Comparison of ENCODE assay signal across 15 mouse cellular contexts in the genomic region with DNA sequence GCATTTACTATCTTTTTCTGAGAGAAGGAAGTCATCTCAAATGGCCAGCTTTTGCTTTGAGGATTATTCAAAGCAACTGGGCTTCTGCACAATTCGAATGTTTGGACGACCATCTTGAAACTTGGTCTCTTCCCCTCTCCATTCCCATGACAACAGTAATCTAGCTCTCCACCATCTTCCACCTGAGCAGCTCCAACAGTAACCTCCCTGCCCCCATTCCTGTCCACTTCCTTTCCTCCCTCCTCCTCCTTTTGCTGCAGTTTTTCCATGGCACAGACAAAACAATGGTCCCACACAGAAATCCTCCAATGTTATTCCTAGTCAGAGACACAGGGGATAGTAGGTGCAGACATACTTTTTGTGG. TPM values are rescaled to one million over a fixed set of nuclear protein-coding genes. Genes with fewer than 3 reads are reported as not detected.
DNase-seq lines count a peak whose midpoint lies in the region; ATAC-seq lines count a peak whose summit lies in the region.
"Had no signal": no experiment of that assay in that cellular context is flagged by ENCODE, and none has a peak within 500 bp of the region (broad histone marks: within the 10 kb centered on the region; RNA-seq: fewer than 3 reads in every experiment).

No protein-coding gene starts in this region.

- H3K4me2 ChIP-seq in hindbrain, embryonic 11.5 days (replicated peaks; ENCODE audit: low read depth, low read length): no peak overlapping the region
- H3K4me2 ChIP-seq in midbrain, embryonic 12.5 days (replicated peaks): peak overlapping the region; percentile 13; the same call in 1 of the 2 replicates
- 0 out of 2 replicates have a peak overlapping the region, but pooled peaks have one; percentile 11 for H3K4me2 ChIP-seq in neural tube, embryonic 15.5 days

- H3K4me1 ChIP-seq in hindbrain, embryonic 11.5 days (replicated peaks; ENCODE audit: control insufficient read depth, insufficient read depth, low read length): no peaks in the 10 kb centered on the region
- H3K4me1 ChIP-seq in midbrain, embryonic 12.5 days: peaks cover 23% of the 10 kb centered on the region
- H3K4me1 ChIP-seq in neural tube, embryonic 15.5 days: peaks cover 15% of the 10 kb centered on the region
- H3K4me1 ChIP-seq: heart, embryonic 10.5 days had no signal

- peak overlapping the region; percentile 65 for H3K27ac ChIP-seq in hindbrain, embryonic 11.5 days (ENCODE audit: low read depth, low read length)
- peak overlapping the region; percentile 83 for H3K27ac ChIP-seq in midbrain, embryonic 12.5 days (replicated peaks)
- peak overlapping the region; percentile 83 for H3K27ac ChIP-seq in neural tube, embryonic 15.5 days (replicated peaks)
- H3K27ac ChIP-seq: heart, embryonic 10.5 days; liver, embryonic 14.5 days had no signal

- H3K27me3 ChIP-seq in hindbrain, embryonic 11.5 days (ENCODE audit: control insufficient read depth, insufficient read depth, low read length): peaks cover 4% of the 10 kb centered on the region; the same call in 1 of the 2 replicates
- peaks cover 69% of the 10 kb centered on the region for H3K27me3 ChIP-seq in midbrain, embryonic 12.5 days
- peaks cover 22% of the 10 kb centered on the region for H3K27me3 ChIP-seq in neural tube, embryonic 15.5 days (replicated peaks)

- H3K9ac ChIP-seq in hindbrain, embryonic 11.5 days (ENCODE audit: low read depth, low read length): no peak overlapping the region
- H3K9ac ChIP-seq in midbrain, embryonic 12.5 days (replicated peaks): no peak overlapping the region
- no peak overlapping the region for H3K9ac ChIP-seq in neural tube, embryonic 15.5 days (replicated peaks)
- H3K9ac ChIP-seq: liver, embryonic 14.5 days had no signal

- H3K4me3 ChIP-seq in hindbrain, embryonic 11.5 days (ENCODE audit: low read depth, low read length): no peak overlapping the region
- H3K4me3 ChIP-seq in midbrain, embryonic 12.5 days: no peak overlapping the region
- no peak overlapping the region for H3K4me3 ChIP-seq in neural tube, embryonic 15.5 days (replicated peaks)
- H3K4me3 ChIP-seq: heart, embryonic 10.5 days had no signal

- H3K36me3 ChIP-seq in hindbrain, embryonic 11.5 days (ENCODE audit: control insufficient read depth, insufficient read depth, low read length): no peaks in the 10 kb centered on the region
- H3K36me3 ChIP-seq in midbrain, embryonic 12.5 days: no peaks in the 10 kb centered on the region
- H3K36me3 ChIP-seq in neural tube, embryonic 15.5 days: no peaks in the 10 kb centered on the region
- H3K36me3 ChIP-seq: heart, embryonic 10.5 days had no signal

- 81% methylated on average over 2 of the region's 2 CpGs for WGBS in hindbrain, embryonic 11.5 days
- WGBS in midbrain, embryonic 12.5 days: 65% methylated on average over 2 of the region's 2 CpGs
- 64% methylated on average over 2 of the region's 2 CpGs for WGBS in neural tube, embryonic 15.5 days

- ATAC-seq in hindbrain, embryonic 11.5 days (ENCODE audit: low FRiP score): peak; percentile 48
- ATAC-seq in midbrain, embryonic 12.5 days (ENCODE audit: low FRiP score, low read depth): peak; percentile 10; the same call in 1 of the 2 replicates
- ATAC-seq in neural tube, embryonic 15.5 days (ENCODE audit: low FRiP score): peak; percentile 48
- ATAC-seq: intestine, embryonic 16.5 days had no signal

- H3K9me3 ChIP-seq in hindbrain, embryonic 11.5 days (ENCODE audit: control insufficient read depth, low read length): no peaks in the 10 kb centered on the region
- H3K9me3 ChIP-seq in midbrain, embryonic 12.5 days: no peaks in the 10 kb centered on the region
- no peaks in the 10 kb centered on the region for H3K9me3 ChIP-seq in neural tube, embryonic 15.5 days (replicated peaks)
- H3K9me3 ChIP-seq: heart, embryonic 10.5 days had no signal

- peak; percentile 43 for DNase-seq in retina, postnatal 1 day
- DNase-seq in retina, embryonic 14.5 days (ENCODE audit: low spot score): no peak
- DNase-seq in hindbrain, embryonic 11.5 days (ENCODE audit: low spot score): no peak
- DNase-seq in urinary bladder, postnatal 10 days (ENCODE audit: low spot score): no peak
- no peak for DNase-seq in testis, postnatal 10 days (ENCODE audit: low spot score)
- no peak for DNase-seq in cerebellum, postnatal 14 days
- DNase-seq: cerebellum, adult 11-12 months; gastrocnemius, postnatal 36 days; lung, postnatal 14 days; thymus, adult 18-20 months had no signal

RNA-seq across cellular contexts. Expression of gene Pja1, which starts 11.2 kb away (rescaled TPM):
- polyA plus RNA-seq in hindbrain, embryonic 11.5 days (2014; fragmentation: Nextera tagmentation; extraction: Ambion mirVana): 194 and 218 TPM in 2 replicates
- polyA plus RNA-seq in midbrain, embryonic 12.5 days (2016; fragmentation: Nextera tagmentation; extraction: Ambion mirVana): 243 and 249 TPM in 2 replicates
- polyA plus RNA-seq in neural tube, embryonic 15.5 days (2015; fragmentation: Nextera tagmentation; extraction: Ambion mirVana): 313 and 347 TPM in 2 replicates
